Mouse (Mus musculus) G1E (cell line): ENCODE results near the gene Zswim1. TPM values are rescaled to one million over a fixed set of nuclear protein-coding genes. Genes with fewer than 3 reads are reported as not detected.

Experiments
- ATAC-seq: 2 replicates; pipeline ENCODE4 v1.8.0; 2016; ENCODE audit warnings: mild to moderate bottlenecking; ENCODE audit not compliant: insufficient number of reproducible peaks, poor library complexity, low FRiP score, severe bottlenecking; ENCODE audit errors: extremely low read depth
- DNase-seq: peaks from one replicate; pipeline ENCODE4 v3.0.0; 2012; ENCODE audit warnings: low spot score
- H3K27me3 ChIP-seq: 2 replicates; pipeline ENCODE4 v1.6.1; 2012; ENCODE audit warnings: mild to moderate bottlenecking, low read length, inconsistent platforms; ENCODE audit not compliant: insufficient read depth
- H3K36me3 ChIP-seq: replicated peaks from 2 replicates; pipeline ENCODE3; 2012; ENCODE audit warnings: mild to moderate bottlenecking, inconsistent platforms
- H3K4me1 ChIP-seq: 2 replicates; pipeline ENCODE4 v1.6.1; 2012; ENCODE audit warnings: low read depth, low read length, inconsistent platforms, mixed read lengths; ENCODE audit not compliant: insufficient read depth
- H3K4me3 ChIP-seq: 2 replicates; pipeline ENCODE4 v1.5.1; 2012; ENCODE audit warnings: low read depth, mild to moderate bottlenecking, inconsistent platforms, low read length, moderate library complexity, mixed read lengths
- H3K9me3 ChIP-seq: replicated peaks from 2 replicates; pipeline ENCODE4 v1.6.1; 2012; ENCODE audit warnings: inconsistent platforms
- CTCF ChIP-seq: IDR thresholded peaks from 2 replicates; pipeline ENCODE4 v1.5.1; 2012; ENCODE audit warnings: low read depth, low read length, inconsistent platforms, mixed read lengths
- GATA1 ChIP-seq: IDR thresholded peaks from 2 replicates; pipeline ENCODE4 v1.6.1; 2012; ENCODE audit warnings: borderline replicate concordance, low read length, inconsistent platforms, mixed read lengths
- GATA2 ChIP-seq: IDR thresholded peaks from 2 replicates; pipeline ENCODE4 v1.6.1; 2012; ENCODE audit warnings: low read depth, low read length, inconsistent platforms, borderline replicate concordance
- POLR2AphosphoS5 ChIP-seq: IDR thresholded peaks from 2 replicates; pipeline ENCODE4 v1.6.1; 2012; ENCODE audit warnings: low read depth, low read length, inconsistent platforms; ENCODE audit not compliant: insufficient replicate concordance
- TAL1 ChIP-seq: conservative IDR thresholded peaks from 2 replicates; pipeline ENCODE4 v1.6.1; 2012; ENCODE audit warnings: low read depth, low read length, inconsistent platforms, mixed read lengths
- polyA plus RNA-seq: library from polyadenylated mRNA; stranded (reverse); fragments of >175 nt; gene quantifications from 2 replicates; pipeline ENCODE4 v1.2.3, GENCODE M21; 2012
- total RNA-seq, 2 experiments: library from RNA; stranded (forward) in 1 of 2; stranded (reverse) in 1 of 2; fragments of 200-1000 nt in 1 of 2; fragments of >200 nt in 1 of 2; fragmentation: Nextera tagmentation in 1 of 2; gene quantifications; 2 replicates each; pipeline ENCODE4 v1.2.3; 2014 to 2017

Zswim1 gene
- total and polyA plus RNA-seq, 3 experiments: 3.8 to 38.4 (median 19.0) TPM

DNA sequence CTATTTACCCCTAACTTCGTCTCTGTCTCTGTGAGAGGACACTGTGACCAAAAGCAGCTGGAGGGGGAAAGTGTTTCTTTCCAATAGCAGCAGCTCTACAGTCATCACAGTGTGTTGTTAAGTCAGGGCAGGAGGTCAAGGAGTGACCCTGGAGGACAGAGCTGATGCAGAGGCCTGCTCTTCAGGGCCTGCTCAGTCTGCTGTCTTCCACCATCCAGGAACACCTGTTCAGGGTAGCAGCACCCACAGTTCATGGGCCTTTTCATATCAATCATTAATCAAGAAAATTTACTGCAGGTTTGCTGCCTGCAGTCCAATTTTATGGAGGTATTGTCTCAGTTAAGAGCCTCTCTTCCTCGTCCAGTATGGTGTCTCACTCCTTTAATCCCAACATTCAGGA, 8.9 kb upstream of the Zswim1 start:
- peaks cover 73% of the 10 kb centered on the region for H3K36me3 ChIP-seq

DNA sequence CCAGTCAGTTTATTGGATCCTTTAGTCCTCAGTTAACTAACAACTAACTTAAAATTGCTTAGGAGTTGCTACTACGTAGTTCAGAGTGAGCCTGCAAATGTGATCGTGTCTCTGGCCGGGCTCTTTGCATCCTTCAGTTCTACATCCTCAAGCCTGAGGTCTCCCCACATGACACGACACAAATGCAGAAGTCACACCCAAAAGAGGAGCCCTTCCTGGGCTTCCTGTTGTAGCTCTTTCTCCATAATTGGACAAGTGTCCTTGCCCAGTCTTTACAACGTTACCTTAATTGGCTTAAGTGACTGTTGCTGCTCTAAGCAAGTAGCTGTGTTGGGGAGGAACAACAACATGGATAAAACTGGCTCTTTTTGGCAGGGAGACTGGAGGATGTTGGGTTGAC, 7.1 kb upstream of the Zswim1 start:
- ATAC-seq: no peak
- DNase-seq: no peak
- Histone ChIP-seq H3K4me3 (no peak overlapping the region), H3K4me1 (peaks cover 6% of the 10 kb centered on the region; the same call in 1 of the 2 replicates), H3K9me3 (no peaks in the 10 kb centered on the region), H3K27me3 (no peaks in the 10 kb centered on the region), H3K36me3 (peaks cover 70% of the 10 kb centered on the region)
- TF ChIP-seq POLR2AphosphoS5 (no peak), TAL1 (no peak), CTCF (no peak), GATA1 (no peak), GATA2 (no peak)

More for the DNA sequence above, 8.9 kb upstream of the Zswim1 start:
- no peaks in the 10 kb centered on the region for H3K9me3 ChIP-seq
- no peak for ATAC-seq
- H3K4me1 ChIP-seq: peaks cover 6% of the 10 kb centered on the region; the same call in 1 of the 2 replicates
- TF ChIP-seq POLR2AphosphoS5: no peak
- no peak for TF ChIP-seq GATA1
- TF ChIP-seq GATA2: no peak
- TF ChIP-seq TAL1: no peak
- no peak for TF ChIP-seq CTCF
- DNase-seq: no peak
- no peaks in the 10 kb centered on the region for H3K27me3 ChIP-seq
- H3K4me3 ChIP-seq: no peak overlapping the region

DNA sequence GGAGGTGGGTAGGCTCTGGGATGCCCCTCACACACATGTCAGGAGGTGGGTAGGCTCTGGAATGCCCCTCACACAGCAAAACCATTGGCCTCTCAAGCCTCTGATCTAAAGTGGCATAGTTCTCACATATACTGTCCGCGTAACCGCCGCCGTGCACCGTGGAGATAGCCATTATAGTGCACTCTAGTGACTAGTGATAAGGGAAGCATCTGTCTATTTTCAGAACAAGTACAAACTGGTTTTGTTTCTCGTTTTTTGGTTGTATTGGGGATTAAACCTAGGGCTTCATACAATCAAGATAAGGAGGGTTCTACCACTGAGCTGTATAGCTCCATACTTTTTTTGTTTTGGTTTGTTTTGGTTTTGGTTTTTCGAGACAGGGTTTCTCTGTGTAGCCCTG, 6.7 kb upstream of the Zswim1 start:
- Histone ChIP-seq H3K9me3 (no peaks in the 10 kb centered on the region), H3K27me3 (no peaks in the 10 kb centered on the region), H3K36me3 (peaks cover 70% of the 10 kb centered on the region), H3K4me1 (peaks cover 6% of the 10 kb centered on the region; the same call in 1 of the 2 replicates), H3K4me3 (no peak overlapping the region)
- DNase-seq: no peak
- TF ChIP-seq TAL1 (no peak), GATA1 (no peak), CTCF (no peak), POLR2AphosphoS5 (no peak), GATA2 (no peak)
- ATAC-seq: no peak

DNA sequence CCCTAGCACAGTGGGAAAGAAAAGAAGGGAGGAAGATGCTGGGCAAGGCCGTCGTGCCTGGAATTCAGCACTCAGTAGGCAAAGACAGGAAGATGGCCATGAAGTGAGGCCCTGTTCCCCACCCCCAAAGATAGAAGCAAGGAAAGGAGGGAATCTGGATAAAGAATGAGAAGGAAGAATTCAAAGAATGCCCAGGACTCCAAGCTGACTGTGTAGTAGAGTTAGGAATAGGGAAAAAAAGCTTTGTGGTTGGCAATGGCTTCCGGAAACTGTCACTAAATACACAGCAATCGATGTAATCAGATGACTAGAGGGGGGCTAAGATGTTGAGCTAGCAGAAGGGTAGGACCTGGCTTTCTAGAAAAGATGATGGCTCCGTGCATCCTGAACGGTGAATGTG, 5.3 kb upstream of the Zswim1 start:
- Histone ChIP-seq H3K9me3 (no peaks in the 10 kb centered on the region), H3K36me3 (peaks cover 74% of the 10 kb centered on the region), H3K4me3 (no peak overlapping the region), H3K4me1 (peaks cover 13% of the 10 kb centered on the region), H3K27me3 (no peaks in the 10 kb centered on the region)
- no peak for TF ChIP-seq GATA2
- no peak for ATAC-seq
- DNase-seq: no peak

DNA sequence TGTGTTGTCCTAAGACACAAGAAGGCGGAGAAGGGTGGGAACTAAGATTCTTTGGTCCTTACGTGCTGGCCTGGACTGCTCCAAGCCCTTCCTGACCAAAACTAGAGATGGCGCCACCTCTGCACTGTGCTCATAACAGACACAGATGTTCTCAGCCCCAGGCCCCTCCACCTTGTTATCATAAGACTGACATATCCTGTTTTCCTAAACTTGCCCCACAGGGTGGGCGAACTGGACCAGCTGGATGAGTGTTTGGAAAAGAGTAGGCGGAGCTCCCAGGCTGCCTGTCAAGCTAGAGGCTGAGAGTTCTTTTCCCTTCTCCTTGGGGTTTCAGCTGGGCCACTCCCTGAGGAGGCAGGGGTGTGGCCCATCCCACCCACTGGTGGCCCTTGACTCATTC, 4.8 kb upstream of the Zswim1 start:
- DNase-seq: no peak
- Histone ChIP-seq H3K4me3 (no peak overlapping the region), H3K4me1 (peaks cover 16% of the 10 kb centered on the region), H3K9me3 (no peaks in the 10 kb centered on the region), H3K27me3 (no peaks in the 10 kb centered on the region), H3K36me3 (peaks cover 69% of the 10 kb centered on the region)
- no peak for TF ChIP-seq TAL1
- TF ChIP-seq POLR2AphosphoS5: no peak
- no peak for TF ChIP-seq GATA1
- no peak for TF ChIP-seq GATA2
- TF ChIP-seq CTCF: no peak
- no peak for ATAC-seq

DNA sequence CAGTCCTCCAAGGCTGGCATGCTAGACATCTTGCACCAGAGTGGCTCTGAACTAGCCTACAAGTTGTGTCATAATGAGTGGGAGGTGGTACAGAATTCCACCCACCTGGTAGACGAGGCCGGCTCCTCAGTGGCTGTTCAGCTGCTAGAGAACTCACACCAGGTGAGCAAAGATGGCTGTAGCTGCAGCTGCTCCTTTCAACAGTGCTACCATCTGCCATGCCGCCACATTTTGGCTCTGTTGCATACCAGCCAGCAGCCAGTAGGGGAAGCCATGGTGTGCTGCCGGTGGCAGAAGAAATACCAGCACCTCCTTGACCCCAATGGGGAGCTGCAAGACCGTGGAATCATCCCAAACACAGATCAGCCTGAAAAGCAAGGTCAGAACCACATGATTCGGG, 1.4 kb upstream of the Zswim1 start:
- H3K27me3 ChIP-seq: no peaks in the 10 kb centered on the region
- H3K9me3 ChIP-seq: no peaks in the 10 kb centered on the region
- no peak for ATAC-seq
- no peak for TF ChIP-seq GATA1
- no peak overlapping the region for H3K4me3 ChIP-seq
- peaks cover 68% of the 10 kb centered on the region for H3K36me3 ChIP-seq
- peaks cover 23% of the 10 kb centered on the region for H3K4me1 ChIP-seq
- no peak for DNase-seq

DNA sequence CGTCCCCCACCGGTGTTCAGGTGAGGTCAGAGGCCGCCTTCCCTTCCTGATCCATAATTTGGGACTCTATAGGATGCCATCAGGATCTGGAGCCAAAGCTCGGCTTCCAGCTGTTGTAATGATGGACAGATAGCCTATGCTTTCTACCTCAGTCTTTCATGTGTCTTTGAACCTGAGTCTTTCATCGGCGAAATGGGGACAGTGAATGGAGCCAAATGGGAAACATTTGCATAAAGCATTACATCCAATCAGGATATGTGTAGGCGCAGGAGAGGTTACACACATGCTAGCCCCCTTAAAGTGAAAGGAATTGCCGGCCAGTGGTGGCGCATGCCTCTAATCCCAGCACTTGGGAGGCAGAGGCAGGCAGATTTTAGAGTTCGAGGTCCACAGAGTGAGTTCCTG, 697 bp downstream of the Zswim1 start:
- Histone ChIP-seq H3K4me1 (peaks cover 23% of the 10 kb centered on the region), H3K9me3 (no peaks in the 10 kb centered on the region), H3K4me3 (peak overlapping the region; percentile 88), H3K27me3 (no peaks in the 10 kb centered on the region), H3K36me3 (peaks cover 75% of the 10 kb centered on the region)
- ATAC-seq: peak; percentile 42; the same call in 1 of the 2 replicates
- peak; percentile 52 for DNase-seq
- TF ChIP-seq CTCF: no peak
- TF ChIP-seq POLR2AphosphoS5: no peak
- no peak for TF ChIP-seq GATA2
- no peak for TF ChIP-seq TAL1
- TF ChIP-seq GATA1: no peak
